Mouse (Mus musculus) intestine, embryonic 14.5 days (tissue): ENCODE measurements around the gene Zdhhc22. TPM values are rescaled to one million over a fixed set of nuclear protein-coding genes. Genes with fewer than 3 reads are reported as not detected.
A peak's percentile ranks its signal among the peaks of the same experiment; 100 is the strongest.

Experiments used
- ATAC-seq: fragments of 200-750 bp; cut with Nextera tagmentation; replicated peaks from 2 replicates; pipeline ENCODE4 v1.8.0; 2017; ENCODE audit warnings: low read depth, moderate number of reproducible peaks, moderate TSS enrichment, moderate library complexity; ENCODE audit not compliant: low FRiP score, low TSS enrichment
- DNase-seq: peaks from one replicate; pipeline ENCODE4 v3.0.0-alpha.2; 2018; ENCODE audit warnings: low spot score
- H3K27ac ChIP-seq: fragments of 300-500 bp; sonication (generic); 2 replicates; pipeline ENCODE4 v1.5.1; 2014; ENCODE audit warnings: low read depth, mild to moderate bottlenecking, control low read depth
- H3K27me3 ChIP-seq: fragments of 300-500 bp; sonication (generic); replicated peaks from 2 replicates; pipeline ENCODE4 v1.6.1; 2014; ENCODE audit warnings: low read length, control low read depth; ENCODE audit not compliant: control insufficient read depth, insufficient read depth
- H3K36me3 ChIP-seq: fragments of 300-500 bp; sonication (generic); 2 replicates; pipeline ENCODE4 v1.6.1; 2014; ENCODE audit warnings: low read length, control low read depth; ENCODE audit not compliant: control insufficient read depth, insufficient read depth
- H3K4me1 ChIP-seq: fragments of 300-500 bp; sonication (generic); replicated peaks from 2 replicates; pipeline ENCODE4 v1.6.1; 2014; ENCODE audit warnings: low read length, control low read depth, mixed read lengths; ENCODE audit not compliant: control insufficient read depth, insufficient read depth
- H3K4me2 ChIP-seq: fragments of 300-500 bp; sonication (generic); 2 replicates; pipeline ENCODE4 v1.6.1; 2014; ENCODE audit warnings: low read length
- H3K4me3 ChIP-seq: fragments of 300-500 bp; sonication (generic); 2 replicates; pipeline ENCODE4 v1.5.1; 2014; ENCODE audit warnings: low read depth, low read length, control low read depth, mixed read lengths
- H3K9ac ChIP-seq: fragments of 300-500 bp; sonication (generic); 2 replicates; pipeline ENCODE4 v1.6.1; 2014; ENCODE audit warnings: mild to moderate bottlenecking, low read length
- H3K9me3 ChIP-seq: fragments of 300-500 bp; sonication (generic); 2 replicates; pipeline ENCODE4 v1.6.1; 2016; ENCODE audit warnings: low read length, control low read depth; ENCODE audit not compliant: control insufficient read depth
- WGBS: fragments of 180-500 bp; shearing (Covaris S2); extraction: QIAGEN DNeasy Blood & Tissue Kit; methylation state at CpG from one replicate; pipeline ENCODE4 v1.1.7; 2014; 5-methylcytosine and 5-hydroxymethylcytosine counted together
- polyA plus RNA-seq: library from polyadenylated mRNA; unstranded; fragments of >200 nt; fragmentation: Nextera tagmentation; extraction: Ambion mirVana; gene quantifications from 2 replicates; pipeline ENCODE4 v1.2.1, GENCODE M21; 2014

Gene Zdhhc22
- 0.15 and 0.56 TPM in 2 replicates for polyA plus RNA-seq

DNA sequence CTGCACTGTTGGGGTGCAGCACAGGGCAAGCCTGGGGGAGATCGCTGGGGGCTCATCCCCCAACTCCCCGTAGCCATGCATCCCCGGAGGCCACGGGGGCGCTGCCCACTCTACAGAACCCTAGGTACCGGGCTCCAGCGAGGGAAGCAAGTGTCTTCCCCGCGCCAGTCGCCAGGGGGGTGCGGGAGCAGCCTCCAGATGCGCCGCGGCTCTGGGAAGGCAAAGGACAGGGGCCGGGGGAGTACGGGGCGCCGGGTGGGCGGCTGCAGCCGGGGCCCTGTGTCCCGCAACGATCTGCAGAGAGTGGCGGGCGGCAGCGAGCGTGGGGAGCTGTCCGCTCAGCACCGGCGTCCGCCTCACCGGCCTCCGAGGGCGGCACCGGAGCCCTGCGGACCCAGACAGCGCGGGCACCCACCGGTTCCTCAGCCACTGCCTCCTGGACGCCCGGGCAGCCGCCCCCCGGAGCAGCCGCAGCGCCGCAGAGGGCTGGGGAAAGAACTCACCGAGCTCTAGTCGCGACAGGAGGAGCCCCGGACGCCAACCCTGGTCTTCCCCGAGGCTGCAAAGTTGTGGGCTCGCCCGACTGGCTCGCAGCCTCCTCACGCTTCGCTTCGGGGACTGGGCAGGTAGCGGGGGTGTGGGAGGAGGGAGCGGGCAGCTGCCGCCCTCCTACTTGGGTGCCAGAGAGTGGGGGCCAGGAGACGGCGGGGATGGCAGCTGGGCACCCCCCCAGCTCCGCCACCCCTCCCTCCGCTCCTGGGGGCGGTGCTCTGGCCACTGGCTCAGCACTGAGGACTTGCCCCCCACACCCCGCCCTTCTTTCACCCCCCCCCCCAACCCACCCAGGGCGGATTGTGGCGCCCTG, at the start of gene Zdhhc22:
Zdhhc22 (minus strand) TSS at position 541 of the 865 bp plus-strand sequence.
- no peaks in the 10 kb centered on the region for H3K36me3 ChIP-seq
- H3K27ac ChIP-seq, result no peak within 1 kb of the TSS
- WGBS, result 1% methylated on average over 61 of the region's 68 CpGs
- DNase-seq (peak; percentile 84), ATAC-seq (peak; percentile 50; the same call in 1 of the 2 replicates)
- H3K4me1 ChIP-seq, result no peaks in the 10 kb centered on the region
- H3K27me3 ChIP-seq, result peaks cover 63% of the 10 kb centered on the region
- no peaks in the 10 kb centered on the region for H3K9me3 ChIP-seq
- H3K4me3 ChIP-seq, result peak within 1 kb of the TSS; percentile 8
- H3K9ac ChIP-seq, result no peak within 1 kb of the TSS
- peak within 1 kb of the TSS; percentile 29 for H3K4me2 ChIP-seq

DNA sequence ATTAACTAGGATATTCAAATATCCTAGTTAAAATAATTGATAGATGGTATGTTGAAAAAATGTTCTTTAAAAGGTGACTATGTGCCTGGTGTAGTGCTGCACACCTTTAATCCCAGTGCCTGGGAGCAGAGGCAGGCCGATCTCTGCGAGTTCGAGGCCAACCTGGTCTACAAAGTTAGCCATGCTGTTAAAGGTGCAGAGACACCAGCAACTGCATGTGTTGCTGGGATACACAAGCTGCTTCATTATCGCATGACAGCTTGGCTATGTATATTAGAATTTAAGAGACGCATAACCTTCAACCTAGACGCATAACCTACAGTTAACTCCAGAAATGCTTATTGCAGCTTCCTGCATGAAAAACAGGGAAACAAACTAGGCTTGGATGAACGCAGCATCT, 46.4 kb upstream of the Zdhhc22 start:
- H3K9ac ChIP-seq, result no peak overlapping the region
- H3K9me3 ChIP-seq, result no peaks in the 10 kb centered on the region
- no peaks in the 10 kb centered on the region for H3K36me3 ChIP-seq
- no peaks in the 10 kb centered on the region for H3K4me1 ChIP-seq
- ATAC-seq (no peak), DNase-seq (no peak)
- H3K4me2 ChIP-seq, result no peak overlapping the region
- 90% methylated on average over 7 of the region's 7 CpGs for WGBS
- H3K27ac ChIP-seq, result no peak overlapping the region
- H3K4me3 ChIP-seq, result no peak overlapping the region
- H3K27me3 ChIP-seq, result no peaks in the 10 kb centered on the region

DNA sequence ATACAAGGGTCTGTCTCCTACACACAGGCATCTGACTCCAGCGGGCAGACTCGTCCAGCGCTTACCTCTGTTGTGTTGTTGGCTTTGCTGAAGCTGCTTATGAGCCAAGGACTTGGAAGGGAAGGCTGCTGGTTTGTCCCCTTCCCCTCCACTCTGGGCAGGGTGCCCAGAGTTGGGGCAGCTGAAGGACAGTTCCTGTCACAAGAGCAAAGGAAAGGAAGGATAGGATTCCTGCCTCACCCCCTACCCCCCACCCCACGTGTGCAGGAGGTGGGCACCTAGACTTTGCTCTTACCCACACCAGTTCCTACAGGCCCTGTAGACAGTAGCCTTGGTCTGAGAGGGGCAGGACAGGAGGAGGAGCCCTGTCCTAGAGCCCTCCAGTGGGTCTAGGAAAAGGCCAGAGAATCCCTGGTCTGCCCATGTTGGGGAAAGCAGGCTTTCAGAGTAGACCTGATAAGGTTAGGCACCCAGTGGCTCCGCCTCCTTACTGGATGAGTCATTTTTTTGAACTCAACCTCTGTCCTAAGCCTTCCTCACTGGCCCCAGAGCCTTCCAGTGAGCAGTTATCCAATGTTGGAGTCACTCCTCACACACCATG, 41.0 kb upstream of the Zdhhc22 start:
- WGBS, result 71% methylated on average over 5 of the region's 5 CpGs
- ATAC-seq, result no peak
- no peaks in the 10 kb centered on the region for H3K9me3 ChIP-seq

DNA sequence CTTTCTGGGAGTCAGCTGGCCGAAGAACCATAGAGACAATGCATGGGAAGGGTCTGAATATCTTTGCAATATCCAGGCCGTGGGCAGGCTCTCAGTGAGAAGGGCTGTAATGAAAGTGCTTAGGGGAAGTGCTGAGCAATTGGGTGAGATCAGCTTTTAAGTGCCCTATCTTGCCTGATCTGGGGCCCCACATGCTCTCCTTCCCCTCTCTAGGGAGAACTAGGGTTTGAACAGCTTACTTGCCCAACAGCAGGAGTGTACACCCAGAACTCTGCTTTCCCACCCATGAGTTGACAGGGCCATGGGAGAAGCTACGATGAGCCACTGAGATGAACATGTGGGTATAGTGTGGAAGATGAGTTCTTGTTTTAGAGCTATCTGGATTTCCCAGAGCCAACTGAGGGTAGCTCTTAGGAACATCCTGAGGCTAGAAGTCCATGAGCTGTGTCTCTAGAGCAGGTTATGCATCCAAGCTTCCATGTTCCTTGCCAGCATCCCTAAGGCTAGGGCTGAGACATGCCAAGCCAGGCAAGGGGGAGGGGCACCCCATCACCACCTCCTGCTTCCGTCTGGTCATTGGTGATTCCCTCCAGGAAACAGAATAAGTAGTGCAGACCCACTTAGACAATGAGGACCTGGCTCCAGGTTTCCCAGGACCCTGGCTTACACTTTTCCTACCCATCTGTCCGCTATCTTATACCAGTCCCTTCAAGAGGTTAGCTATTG, 39.2 kb upstream of the Zdhhc22 start:
- Histone ChIP-seq H3K27me3 (peaks cover 22% of the 10 kb centered on the region), H3K9ac (no peak overlapping the region), H3K9me3 (no peaks in the 10 kb centered on the region), H3K4me3 (no peak overlapping the region), H3K4me1 (peaks cover 3% of the 10 kb centered on the region; the same call in 1 of the 2 replicates), H3K4me2 (no peak overlapping the region), H3K36me3 (no peaks in the 10 kb centered on the region), H3K27ac (no peak overlapping the region)
- no peak for ATAC-seq
- 69% methylated on average over 5 of the region's 5 CpGs for WGBS
- DNase-seq, result no peak

More for the DNA sequence above, 41.0 kb upstream of the Zdhhc22 start:
- Histone ChIP-seq H3K27ac (no peak overlapping the region), H3K4me2 (no peak overlapping the region), H3K27me3 (peaks cover 17% of the 10 kb centered on the region), H3K9ac (no peak overlapping the region), H3K4me1 (peaks cover 2% of the 10 kb centered on the region; the same call in 1 of the 2 replicates), H3K4me3 (no peak overlapping the region), H3K36me3 (no peaks in the 10 kb centered on the region)
- DNase-seq, result no peak

DNA sequence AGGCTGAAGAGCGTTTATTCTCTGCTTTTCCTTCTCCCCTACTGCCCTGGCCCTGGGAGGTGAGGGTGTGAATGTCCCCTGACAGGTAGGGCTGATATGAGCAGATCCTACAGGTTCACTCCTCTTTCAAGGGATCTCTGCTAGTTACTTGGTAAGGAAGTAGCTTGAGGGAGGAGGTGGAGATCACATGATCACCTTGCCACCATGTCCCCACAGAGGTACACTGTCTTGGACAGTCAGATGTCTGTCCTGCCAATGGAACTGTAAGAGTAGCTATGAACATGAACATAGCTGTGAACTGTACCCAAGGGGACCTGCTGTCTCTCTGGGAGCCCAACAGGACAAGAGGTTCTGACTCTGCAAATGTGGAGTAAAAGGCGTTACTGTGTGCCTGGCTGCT, 37.8 kb upstream of the Zdhhc22 start:
- DNase-seq (no peak), ATAC-seq (no peak)
- Histone ChIP-seq H3K4me2 (no peak overlapping the region), H3K9ac (no peak overlapping the region), H3K27me3 (peaks cover 22% of the 10 kb centered on the region), H3K36me3 (no peaks in the 10 kb centered on the region), H3K4me3 (no peak overlapping the region), H3K4me1 (peaks cover 3% of the 10 kb centered on the region; the same call in 1 of the 2 replicates), H3K9me3 (no peaks in the 10 kb centered on the region), H3K27ac (no peak overlapping the region)
- 65% methylated on average over 2 of the region's 2 CpGs for WGBS

DNA sequence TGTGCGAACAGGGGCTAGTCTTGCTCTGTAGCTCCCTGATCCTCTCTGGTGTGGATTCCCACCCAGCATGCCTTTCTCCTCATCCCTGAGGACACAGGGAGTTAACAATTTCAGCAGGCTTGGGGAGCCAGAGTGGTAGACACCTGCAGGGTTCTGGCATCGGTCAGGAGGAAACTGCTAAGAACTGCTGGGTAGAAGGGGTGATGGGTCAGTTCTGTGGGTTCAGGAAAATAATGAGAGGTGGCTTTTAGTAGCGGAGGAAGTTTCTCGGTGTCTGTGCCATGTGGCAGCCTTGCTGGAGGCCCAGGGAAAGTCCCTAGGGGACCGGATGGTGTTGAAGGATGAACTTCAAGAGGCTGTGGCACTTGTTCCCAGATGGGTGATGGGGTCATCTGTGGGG, 37.2 kb upstream of the Zdhhc22 start:
- ATAC-seq, result no peak
- peaks cover 3% of the 10 kb centered on the region; the same call in 1 of the 2 replicates for H3K4me1 ChIP-seq
- peaks cover 22% of the 10 kb centered on the region for H3K27me3 ChIP-seq

GRCm38 (mm10) chr12:87026871-87027240, 36.6 kb upstream of the Zdhhc22 start:
- H3K4me1 ChIP-seq, result peaks cover 3% of the 10 kb centered on the region; the same call in 1 of the 2 replicates
- H3K4me3 ChIP-seq, result no peak overlapping the region; the same call in 1 of the 2 replicates
- no peak overlapping the region for H3K27ac ChIP-seq
- H3K4me2 ChIP-seq, result peak overlapping the region; percentile 38; the same call in 1 of the 2 replicates
- WGBS, result 18% methylated on average over 8 of the region's 8 CpGs
- H3K27me3 ChIP-seq, result peaks cover 22% of the 10 kb centered on the region
- DNase-seq, result no peak
- H3K9me3 ChIP-seq, result no peaks in the 10 kb centered on the region
- no peaks in the 10 kb centered on the region for H3K36me3 ChIP-seq
- ATAC-seq, result no peak
- no peak overlapping the region for H3K9ac ChIP-seq

More for the DNA sequence above, 37.2 kb upstream of the Zdhhc22 start:
- Histone ChIP-seq H3K4me2 (no peak overlapping the region), H3K36me3 (no peaks in the 10 kb centered on the region), H3K27ac (no peak overlapping the region), H3K4me3 (no peak overlapping the region), H3K9me3 (no peaks in the 10 kb centered on the region), H3K9ac (no peak overlapping the region)
- WGBS, result 57% methylated on average over 5 of the region's 5 CpGs
- no peak for DNase-seq

GRCm38 (mm10) chr12:87026109-87026870, 36.1 kb upstream of the Zdhhc22 start:
- no peak overlapping the region for H3K9ac ChIP-seq
- peaks cover 3% of the 10 kb centered on the region; the same call in 1 of the 2 replicates for H3K4me1 ChIP-seq
- no peak overlapping the region; the same call in 1 of the 2 replicates for H3K4me3 ChIP-seq
- H3K4me2 ChIP-seq, result peak overlapping the region; percentile 38
- H3K27me3 ChIP-seq, result peaks cover 23% of the 10 kb centered on the region
- 0 out of 2 replicates have a peak, but pooled peaks have one; percentile 36 for ATAC-seq
- no peaks in the 10 kb centered on the region for H3K9me3 ChIP-seq
- H3K27ac ChIP-seq, result no peak overlapping the region
- H3K36me3 ChIP-seq, result no peaks in the 10 kb centered on the region
- peak; percentile 55 for DNase-seq
- WGBS, result 3% methylated on average over 30 of the region's 30 CpGs
